Mouse (Mus musculus) adrenal gland (tissue): Measurements from ENCODE around the gene Cish.

Source experiments
- intact Hi-C: fragments of 180-260 bp; cut with DNase I; formaldehyde crosslinking; loops from one replicate; pipeline ENCODE4 v1.15.1; 2025

The Cish gene

DNA sequence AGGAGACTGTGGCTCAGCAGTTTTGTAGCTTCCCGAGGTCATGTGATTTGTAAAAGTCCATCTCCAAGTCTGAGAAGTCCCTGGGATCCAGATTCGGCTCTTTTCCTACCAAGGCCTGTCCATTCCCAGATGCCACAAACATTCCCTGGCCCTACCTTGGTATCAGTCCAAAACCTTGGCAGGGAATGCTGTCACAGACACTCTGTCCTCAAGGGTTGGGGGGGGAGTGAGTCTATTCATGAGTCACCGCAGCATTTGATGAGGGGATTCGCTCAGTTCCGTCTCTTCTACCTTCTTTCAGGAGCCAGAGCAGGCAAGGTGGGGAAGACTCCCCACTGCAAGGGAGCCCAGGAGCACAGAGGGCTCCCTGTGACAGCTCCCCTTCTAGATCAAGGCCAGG lies 20.1 kb upstream of the Cish start:
- intact Hi-C loops, result no loop called here

DNA sequence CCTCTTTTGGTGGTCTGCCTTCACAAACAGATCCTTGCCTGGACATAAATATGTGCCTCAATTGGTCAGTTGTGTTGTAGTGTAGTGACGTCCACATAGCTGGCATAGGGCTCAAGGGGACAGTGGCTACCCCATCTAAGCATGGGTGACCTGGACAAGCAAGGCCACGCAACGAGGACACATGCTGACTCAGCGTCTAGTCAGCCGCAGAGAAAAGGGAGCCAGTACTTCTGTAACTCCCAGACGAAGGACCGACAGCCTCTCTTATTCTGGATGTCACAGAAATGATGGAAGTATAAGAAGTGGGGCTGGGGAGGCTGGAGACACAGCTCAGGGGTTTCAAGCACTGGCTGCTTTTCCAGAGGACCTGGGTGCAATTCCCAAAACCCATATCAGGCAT lies 18.2 kb upstream of the Cish start:
- intact Hi-C loops, result no loop called here

DNA sequence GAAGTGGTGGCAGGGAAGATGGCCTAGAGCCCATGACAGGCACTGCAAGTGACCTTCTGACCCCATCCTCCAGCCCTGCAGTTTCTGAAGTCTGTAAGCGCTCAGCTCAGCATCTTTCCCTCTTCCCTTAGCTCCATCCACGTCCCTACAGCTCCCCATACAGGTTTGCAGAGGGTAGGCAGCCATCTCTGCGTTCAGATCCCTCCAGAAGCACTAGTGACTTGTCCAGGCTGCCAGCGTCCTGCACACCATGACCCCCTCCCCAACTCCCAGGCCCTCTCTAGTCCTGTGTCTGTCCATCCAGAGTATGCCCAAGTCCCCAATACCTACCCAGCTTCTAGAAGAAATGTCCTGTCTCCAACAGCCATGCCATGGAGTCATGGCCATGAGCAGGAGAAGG lies 17.7 kb upstream of the Cish start:
- intact Hi-C loops, result no loop called here

- intact Hi-C loops, result no loop called here
These were observed 17.1 kb upstream of the Cish start for GRCm38 (mm10) chr9:107278527-107279377.

- intact Hi-C loops, result no loop called here
These were observed 16.2 kb upstream of the Cish start for GRCm38 (mm10) chr9:107279378-107280321.

DNA sequence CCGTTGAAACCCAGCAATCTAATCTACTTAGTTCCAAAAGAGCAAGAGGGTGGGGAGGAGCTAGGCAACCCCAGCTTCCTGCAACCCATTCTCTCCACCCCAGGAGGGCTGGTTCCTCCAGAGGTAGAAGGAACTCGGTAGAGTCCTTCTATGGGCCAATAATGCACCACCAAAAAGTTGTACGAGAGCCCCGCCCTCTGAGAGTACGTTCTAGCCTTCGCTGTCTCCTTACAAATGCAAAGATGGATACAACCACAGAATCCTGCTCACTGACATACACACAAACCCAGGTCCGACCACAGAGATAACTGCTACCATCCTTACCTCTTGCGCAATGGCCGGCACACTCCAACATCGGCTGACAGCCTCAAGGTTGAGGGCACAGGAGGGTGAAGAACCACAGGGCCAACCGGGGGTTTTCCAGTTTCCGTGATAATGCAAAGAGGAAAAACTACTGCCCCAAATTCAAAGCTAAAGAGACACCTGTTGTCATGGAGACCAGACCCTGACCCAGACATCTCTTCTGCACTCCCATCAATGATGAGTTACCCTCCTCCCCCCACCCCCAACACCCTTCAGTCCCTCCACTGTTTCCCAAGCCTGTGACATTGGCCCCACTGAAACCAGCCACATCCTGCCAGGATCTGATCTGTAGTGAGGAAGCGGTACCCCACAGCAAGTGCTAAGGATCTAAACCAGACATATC lies 15.4 kb upstream of the Cish start:
- intact Hi-C loops, result no loop called here

DNA sequence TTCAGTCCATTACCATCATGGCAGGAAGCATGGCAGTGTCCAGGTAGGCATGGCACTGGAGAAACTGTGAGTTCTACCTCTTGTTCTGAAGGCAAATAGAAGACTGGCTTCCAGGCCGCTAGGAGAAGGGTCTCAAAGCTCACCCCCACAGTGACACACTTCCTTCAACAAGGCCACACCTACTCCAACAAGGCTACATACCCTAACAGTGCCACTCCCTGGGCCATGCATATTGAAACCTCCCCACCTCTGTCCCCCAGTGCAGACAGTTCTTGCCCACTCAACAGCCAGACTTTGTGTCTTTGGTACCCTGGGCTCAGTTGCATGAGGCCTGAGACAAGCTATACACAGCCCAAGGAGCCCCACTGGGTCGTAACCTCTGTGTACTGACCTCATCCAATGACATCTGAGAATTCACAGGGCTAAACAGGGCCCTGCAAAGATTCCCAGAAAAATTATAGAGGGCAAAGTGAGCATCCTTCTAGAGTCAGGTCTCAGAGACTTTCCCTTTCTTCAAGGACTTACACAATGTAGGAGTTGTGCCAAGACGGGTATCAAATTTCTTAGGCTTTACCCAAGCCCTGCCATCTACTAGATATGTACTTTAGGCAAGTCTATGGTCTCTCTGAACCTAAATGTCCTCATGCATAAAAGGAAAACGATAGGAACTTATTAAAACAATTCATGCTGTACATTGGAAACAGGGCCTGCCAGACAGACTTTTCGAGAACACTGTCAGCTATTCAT lies 14.4 kb upstream of the Cish start:
- intact Hi-C loops, result no loop called here

DNA sequence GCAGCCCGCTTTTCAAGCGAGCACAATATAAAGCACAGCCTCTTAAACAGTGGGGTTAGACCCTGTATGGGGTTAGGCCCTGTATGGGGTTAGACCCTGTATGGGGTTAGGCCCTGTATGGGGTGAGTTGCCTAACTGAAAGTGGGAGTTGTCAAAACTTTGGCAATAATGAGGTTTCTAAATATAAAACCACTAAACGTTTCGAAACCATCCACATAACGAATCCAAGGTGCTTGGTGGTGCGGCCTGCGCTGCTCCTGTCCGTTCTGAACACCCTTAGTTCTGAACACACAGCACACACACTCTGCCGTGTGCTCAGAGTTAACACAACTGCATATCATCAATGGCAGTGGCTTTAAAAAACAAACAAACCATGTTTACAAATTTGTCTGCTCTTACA lies 12.9 kb upstream of the Cish start:
- intact Hi-C loops, result no loop called here

GRCm38 (mm10) chr9:107285009-107285408 lies 10.8 kb upstream of the Cish start:
- intact Hi-C loops, result no loop called here

- intact Hi-C loops, result no loop called here
These were observed 8.5 kb upstream of the Cish start for GRCm38 (mm10) chr9:107287294-107287693.

DNA sequence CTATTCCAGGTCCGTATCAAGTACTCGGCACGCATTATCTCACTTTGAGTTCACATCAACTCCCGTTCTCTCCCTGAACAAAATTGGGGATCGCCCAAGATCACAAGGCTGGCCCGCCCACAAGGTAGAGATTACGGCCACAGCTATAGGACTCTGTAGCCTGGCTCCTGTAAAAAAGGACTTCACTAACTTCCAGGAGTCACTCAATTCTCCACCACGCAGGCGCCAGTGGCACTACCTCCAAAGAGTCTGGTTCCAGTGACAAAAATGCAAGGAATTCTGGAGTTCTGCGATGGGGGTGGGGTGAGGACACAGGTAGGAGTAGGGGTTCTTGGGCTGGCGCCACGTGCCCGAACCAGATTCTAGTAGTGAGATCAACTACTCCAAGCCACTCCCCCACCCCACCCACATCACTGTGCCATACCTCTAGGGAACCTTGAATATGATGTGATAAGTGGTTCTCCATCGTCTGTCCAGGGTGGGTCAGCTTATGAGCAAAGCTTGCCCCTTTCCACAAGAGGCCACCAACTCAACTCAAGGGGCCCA lies 7.6 kb upstream of the Cish start:
- intact Hi-C loops, result no loop called here

GRCm38 (mm10) chr9:107288711-107289110 lies 7.1 kb upstream of the Cish start:
- intact Hi-C loops, result no loop called here

GRCm38 (mm10) chr9:107289211-107290076 lies 6.4 kb upstream of the Cish start, which contains the start of gene Mapkapk3:
Mapkapk3 (minus strand) TSS chr9:107289877.
- intact Hi-C loops, result loop anchor here (2.0 to 5.0 kb wide), 5 partner anchors 68 to 617 kb away; partner anchors contain the start of gene Tex264

- intact Hi-C loops, result loop anchor here (1.0 to 5.0 kb wide), 6 partner anchors 45 to 619 kb away; partner anchors contain the start of gene Tex264
These were observed 4.9 kb upstream of the Cish start for GRCm38 (mm10) chr9:107290897-107291296.

GRCm38 (mm10) chr9:107294249-107294648 lies 1.6 kb upstream of the Cish start:
- intact Hi-C loops, result loop anchor here (1.0 to 5.0 kb wide), 4 partner anchors 42 to 622 kb away; partner anchors contain the start of gene Tex264

DNA sequence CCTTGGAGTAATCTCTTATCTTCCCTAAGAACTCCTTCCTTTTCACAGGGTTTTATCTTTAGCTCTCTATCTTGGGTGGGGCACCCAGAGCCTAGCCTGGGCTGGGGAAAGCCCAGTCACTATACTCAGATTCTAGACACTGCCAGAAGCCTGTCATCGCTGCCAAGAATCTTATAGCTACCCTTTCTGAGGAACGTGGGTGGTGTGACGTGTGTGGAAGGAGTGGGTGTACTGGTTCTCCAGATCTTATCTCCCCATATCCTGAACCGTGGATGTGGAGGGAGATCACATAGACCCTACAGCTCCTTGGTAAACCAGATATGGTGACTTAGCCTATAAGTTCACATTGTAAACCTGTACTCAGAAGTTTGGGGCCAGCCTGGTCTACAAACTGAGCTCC lies 210 bp upstream of the Cish start:
- intact Hi-C loops, result no loop called here

GRCm38 (mm10) chr9:107296041-107296440 lies 215 bp downstream of the Cish start:
- intact Hi-C loops, result no loop called here

DNA sequence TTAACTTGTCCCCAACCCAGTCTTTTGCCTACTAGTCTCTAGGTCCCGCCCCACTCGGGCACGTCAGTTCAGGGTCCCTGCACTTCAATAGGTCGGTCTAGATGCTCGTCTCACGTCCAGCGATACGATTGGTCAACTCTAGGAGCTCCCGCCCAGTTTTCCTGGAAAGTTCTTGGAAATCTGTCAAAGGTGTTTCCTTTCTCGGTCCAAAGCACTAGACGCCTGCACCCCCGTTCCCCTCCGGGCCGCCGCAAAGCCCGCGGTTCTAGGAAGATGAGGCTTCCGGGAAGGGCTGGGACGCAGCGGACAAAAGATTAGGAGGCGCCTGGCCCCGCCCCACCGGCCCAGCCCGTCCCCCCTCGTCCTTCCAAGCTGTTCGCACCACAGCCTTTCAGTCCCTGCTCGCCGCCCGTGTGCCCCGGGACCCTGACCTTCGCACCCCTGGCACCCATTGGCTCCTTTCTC lies 707 bp downstream of the Cish start:
- intact Hi-C loops, result no loop called here

DNA sequence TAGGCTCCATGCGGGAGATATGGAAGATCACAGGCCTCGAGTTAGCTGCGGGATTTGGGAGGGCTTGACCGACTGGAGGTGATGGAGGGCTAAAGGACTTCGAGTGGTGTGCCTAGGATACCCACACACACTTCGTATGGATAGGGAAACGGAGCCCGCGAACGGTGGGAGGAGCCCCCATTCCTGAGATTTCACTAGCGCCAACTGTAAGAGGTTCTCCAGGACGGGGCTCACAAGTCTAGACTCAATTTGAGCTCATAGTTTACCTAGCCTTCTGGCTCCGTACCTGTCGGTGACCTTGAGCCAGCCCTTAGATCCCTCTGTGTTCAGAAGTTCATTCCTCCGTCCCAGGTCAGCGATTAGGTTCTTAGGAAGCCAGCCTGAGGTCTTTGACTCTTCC lies 1.2 kb downstream of the Cish start:
- intact Hi-C loops, result no loop called here
